Mouse (Mus musculus) ovary, postnatal 36 days (tissue): ENCODE data around the gene Myg1.

Source experiments
- DNase-seq: peaks from one replicate; pipeline ENCODE4 v3.0.0; 2022; ENCODE audit warnings: low spot score, mixed read lengths

Myg1 gene

DNA sequence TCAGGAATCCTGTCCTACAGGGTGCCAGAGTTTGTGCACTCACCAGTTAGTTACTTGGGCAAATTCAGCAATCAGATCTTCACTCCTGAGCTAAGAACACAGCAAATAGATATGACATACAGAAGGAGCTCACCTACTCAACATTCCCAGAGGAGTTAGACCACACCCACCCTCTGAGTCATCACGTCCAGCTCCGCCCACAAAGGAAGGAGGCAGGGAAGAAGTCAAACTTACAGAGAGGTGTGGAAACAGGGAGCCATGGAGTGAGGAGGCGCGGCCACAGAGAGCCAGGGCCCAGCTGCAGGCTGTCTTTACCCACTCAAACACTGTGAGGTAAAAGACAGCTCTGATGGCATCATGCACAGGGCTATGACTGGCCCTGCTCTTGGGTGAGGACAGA is 14.9 kb downstream of the Myg1 start:
- DNase-seq = no peak

DNA sequence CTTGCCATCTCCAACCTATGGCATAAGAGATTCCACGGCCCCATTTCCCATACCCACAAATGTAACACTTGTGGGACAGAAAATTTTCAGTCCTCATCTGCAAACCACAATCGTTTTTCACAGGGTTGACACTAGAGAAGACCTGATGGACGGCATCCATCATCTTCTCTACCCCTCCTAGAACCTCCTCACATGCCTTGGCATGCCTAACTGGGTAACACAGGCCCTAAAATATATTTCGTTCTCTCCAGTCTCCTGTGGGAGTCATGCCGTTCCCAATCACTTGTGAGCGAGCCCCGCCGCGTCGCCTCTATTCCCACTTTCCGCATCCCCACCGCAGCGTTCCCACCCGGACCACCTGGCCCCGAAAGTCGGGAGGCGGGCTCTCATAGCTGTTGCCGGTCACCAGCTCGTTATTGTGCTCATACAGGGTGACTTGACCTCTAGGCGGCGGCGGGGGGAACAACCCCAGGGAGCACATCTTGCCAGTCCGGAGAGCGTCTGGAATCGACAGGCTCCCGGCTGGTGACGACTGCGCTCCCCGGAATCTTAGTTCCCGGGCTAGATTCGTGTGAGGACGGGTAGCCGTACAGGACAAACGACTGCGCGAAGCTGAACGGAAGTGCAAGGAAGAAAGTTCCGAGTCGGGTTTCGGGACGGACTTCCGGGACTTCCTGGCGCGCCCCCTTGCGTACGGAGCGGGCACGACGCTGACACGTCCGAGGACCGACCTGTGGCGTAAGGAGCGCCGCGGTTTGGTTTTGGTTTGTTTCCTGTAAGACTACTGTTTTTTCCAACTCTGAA is 18.8 kb downstream of the Myg1 start, which contains the start of gene Aaas:
Gene Aaas (minus strand): TSS at position 634 of the 804 bp plus-strand sequence.
- DNase-seq = peak; percentile 95

DNA sequence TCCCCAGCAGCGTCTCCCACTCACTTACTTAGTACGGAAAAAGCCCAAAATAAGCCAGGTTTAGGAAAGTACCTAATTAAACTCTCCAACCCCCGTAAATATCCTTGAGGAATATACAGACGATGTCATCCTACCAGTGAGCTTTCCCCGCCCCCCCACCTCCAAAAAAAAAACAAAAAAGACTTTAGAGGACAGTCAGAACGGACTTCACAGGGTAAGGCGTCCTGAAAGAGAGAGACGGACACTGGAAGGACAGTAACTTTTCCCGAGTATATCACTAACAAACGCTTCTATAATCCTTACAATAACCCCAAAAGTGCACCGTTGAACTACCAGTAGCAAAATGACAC is 19.4 kb downstream of the Myg1 start:
- DNase-seq = no peak

GRCm38 (mm10) chr15:102352177-102352576 is 20.7 kb downstream of the Myg1 start:
- DNase-seq = no peak

GRCm38 (mm10) chr15:102353986-102354385 is 22.5 kb downstream of the Myg1 start:
- no peak for DNase-seq

GRCm38 (mm10) chr15:102355134-102355870 is 23.8 kb downstream of the Myg1 start:
- DNase-seq = peak; percentile 64

GRCm38 (mm10) chr15:102355871-102356441 is 24.4 kb downstream of the Myg1 start:
- DNase-seq = no peak

- no peak for DNase-seq
Observed at GRCm38 (mm10) chr15:102356501-102357325, 25.2 kb downstream of the Myg1 start.

- DNase-seq = no peak
Observed at GRCm38 (mm10) chr15:102358126-102358525, 26.6 kb downstream of the Myg1 start.

DNA sequence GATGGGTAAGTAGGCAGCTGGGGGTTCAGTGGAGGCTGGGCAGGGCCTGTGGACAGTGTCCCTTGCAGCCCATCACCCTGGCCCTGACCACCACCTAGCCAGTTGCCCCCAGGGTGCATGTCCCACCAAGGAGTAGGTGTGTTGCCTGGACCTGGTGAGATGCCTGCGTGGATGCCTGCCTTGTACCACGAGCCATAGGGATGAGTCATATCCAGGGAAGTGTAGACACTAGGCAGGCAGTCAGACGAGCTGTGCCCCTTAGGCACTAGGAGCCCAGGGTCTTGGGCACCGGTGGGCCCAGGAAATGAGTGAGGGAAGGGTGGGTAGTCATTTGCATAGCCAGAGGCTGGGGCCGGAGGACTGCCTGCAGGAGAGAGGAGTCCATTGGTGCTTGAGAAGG is 27.3 kb downstream of the Myg1 start:
- DNase-seq = no peak

DNA sequence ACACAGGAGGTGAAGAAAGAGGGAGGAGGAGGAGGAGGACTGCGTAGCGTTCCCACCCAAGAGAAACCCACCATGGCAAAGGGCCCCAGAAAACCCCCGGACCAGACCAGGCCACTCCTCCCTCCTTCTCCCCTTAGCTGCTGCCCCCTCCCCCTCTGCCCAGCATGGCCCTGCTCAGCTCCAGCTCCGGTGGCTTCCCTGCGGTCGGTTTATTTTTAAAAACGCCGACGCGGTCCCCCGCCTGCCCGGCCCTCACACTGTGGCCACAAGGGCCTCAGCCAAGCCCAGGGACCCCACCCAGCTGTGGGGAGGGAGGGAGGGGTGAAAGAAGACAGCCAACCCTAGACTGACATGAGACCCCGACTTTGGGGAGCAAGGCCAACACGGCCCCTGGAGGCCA is 31.1 kb downstream of the Myg1 start:
- no peak for DNase-seq

DNA sequence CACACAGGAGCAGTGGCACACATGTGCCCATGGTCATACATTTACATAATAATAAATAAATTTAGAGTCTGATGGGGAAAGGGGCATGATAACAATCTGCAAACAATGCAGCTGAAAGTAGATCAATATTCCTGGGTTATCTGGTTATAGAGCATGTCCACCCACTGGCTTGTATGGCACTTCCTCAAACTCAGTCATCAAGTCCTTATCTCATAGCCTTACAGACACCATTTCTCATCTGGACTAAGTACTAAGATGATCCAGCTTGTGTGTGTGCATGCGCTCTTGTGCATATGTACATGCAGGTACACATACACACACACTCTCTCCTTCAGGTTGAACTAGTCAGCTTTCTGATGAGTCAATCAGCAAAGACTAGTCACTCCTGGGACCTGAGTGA is 33.2 kb downstream of the Myg1 start:
- no peak for DNase-seq

- no peak for DNase-seq
Observed at GRCm38 (mm10) chr15:102366238-102366637, 34.7 kb downstream of the Myg1 start.

DNA sequence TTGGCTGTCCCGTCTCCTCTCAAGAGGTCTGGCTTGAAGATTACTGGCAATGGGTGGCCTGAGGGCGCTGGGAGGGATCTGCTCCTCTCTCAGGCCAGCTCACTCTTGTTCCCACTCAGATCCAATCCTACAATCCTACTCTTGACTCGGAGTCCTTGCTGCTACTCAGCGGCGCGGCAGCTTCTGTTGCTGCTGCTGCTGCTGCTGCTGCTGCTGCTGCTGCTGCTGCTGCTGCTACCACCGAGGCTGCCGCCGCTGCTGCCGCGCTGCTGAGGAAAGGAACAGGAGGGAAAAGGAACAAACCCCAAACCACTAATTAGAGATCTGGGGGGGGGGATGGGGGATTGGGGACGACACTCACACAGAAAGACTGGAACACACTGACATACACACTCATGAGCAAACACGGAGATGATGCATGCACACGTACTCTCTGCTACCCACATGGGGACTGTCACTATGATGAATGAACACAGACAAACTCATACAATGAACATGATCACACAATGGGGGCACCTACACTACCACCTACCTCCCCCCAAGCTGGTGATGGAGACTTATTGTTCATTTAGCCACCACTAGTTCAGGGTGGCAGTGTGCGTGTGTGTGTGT is 35.3 kb downstream of the Myg1 start, which contains the start of gene Sp7:
Gene Sp7 (minus strand): TSS at position 450 of the 612 bp plus-strand sequence.
- DNase-seq = no peak

- DNase-seq = no peak
Observed at GRCm38 (mm10) chr15:102369972-102370371, 38.5 kb downstream of the Myg1 start.

DNA sequence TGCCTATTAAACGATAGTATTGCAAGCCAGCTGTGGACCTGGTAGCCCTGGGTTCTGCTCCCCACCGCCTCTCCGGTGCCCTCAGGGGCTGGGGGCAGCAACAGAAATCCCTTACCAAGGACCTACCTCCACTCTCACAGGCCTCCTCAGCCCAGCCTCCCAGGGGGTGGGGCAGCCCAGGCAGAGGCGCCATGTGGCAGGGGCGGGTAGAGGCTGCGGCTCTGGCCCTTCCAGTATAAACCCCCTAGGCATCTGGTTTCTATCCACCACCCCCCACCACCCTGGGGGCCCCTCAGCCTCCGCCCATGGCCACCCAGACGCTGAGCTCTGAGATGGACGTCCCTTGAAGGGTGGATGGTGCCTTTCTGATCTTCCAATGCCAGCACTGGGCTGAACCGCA is 39.2 kb downstream of the Myg1 start:
- no peak for DNase-seq

DNA sequence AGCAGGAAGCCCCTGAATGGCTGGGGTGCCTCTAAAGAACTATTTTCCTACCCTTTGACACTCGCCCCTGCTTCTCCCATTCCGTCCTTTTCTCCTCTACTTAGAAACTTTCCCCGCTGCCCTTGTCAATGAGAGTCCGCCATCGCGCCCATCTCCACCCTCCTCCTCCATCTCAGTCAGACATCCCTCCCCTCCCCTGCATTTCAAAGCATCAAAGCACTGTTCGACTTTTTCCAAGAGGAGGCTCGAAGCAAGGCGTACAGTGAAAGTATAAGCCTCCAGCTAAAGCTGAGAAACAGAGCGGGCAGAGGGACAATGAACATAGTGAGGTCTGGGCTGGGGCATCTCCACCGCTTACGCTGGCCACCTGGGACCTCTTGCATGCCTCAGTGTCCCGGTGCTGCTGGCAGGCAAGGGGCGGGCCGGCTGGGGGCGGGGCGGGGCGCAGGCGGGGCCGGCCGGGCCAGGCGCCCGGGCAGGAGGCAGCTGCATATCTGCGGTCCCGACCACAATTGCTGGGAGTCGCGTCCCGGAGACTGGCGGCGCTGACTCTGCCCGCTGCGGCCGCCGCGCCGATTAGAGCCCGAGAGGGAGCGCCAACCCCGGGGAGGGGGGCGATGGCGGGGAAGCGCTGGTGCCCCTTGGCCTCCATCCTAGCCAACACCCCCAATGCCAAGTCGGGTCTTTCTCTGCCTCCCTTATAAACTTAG is 45.1 kb downstream of the Myg1 start:
- peak; percentile 67 for DNase-seq

- peak; percentile 87 for DNase-seq
Observed at GRCm38 (mm10) chr15:102377163-102377543, 45.6 kb downstream of the Myg1 start.

DNA sequence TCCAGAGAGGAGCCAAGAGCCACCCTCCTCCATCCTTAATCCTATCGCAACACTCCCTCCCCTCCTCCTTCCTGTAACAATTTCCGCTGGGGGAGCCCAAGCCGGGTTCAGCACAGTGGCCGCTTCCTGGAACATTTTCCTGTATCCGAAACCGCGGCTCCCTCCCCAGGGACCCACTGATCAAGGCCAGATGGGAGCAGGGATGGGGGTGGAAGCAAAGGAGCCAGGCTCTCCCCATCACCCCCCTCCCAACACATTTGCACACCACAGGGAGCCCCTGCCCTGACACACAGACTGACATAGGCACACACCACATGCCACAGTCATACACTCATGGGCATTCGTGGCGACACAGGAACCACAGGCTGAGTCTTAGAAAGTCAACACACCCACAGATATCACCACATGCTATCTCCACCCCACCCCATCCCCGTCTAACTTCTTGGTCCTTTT is 46.3 kb downstream of the Myg1 start:
- DNase-seq = no peak

DNA sequence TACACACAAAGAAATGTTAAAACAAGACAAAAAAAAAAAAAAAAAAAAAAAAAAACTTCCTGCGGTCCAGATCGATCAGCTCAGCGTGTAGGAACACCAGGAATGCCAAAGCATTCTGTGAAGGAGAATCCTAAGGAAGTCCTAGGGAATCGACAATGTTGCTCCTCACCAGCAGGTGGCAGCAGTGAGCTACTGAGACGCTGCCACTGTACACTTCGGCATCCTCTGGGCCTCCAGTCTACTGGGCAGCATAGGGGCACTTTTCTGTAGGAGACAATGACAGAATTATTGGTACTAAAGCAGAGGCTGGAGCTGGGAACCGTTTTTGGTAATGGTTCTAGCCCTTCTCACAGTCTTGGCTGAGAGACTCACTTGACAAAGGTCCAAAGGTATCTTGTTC is 50.1 kb downstream of the Myg1 start:
- DNase-seq = peak; percentile 82

- no peak for DNase-seq
Observed at GRCm38 (mm10) chr15:102383671-102384070, 52.2 kb downstream of the Myg1 start.
